Comparison of ENCODE assay signal across 7 mouse cellular contexts in genomic region chr19:44267499-44268002, GRCm38 (mm10). TPM values are rescaled to one million over a fixed set of nuclear protein-coding genes. Genes with fewer than 3 reads are reported as not detected.
DNase-seq lines count a peak whose midpoint lies in the region; ATAC-seq and TF ChIP-seq lines count a peak whose summit lies in the region.

No protein-coding gene starts in this region.

- H3K36me3 ChIP-seq in lung, embryonic 16.5 days (ENCODE audit: control insufficient read depth, insufficient read depth, low read length), result no peaks in the 10 kb centered on the region
- H3K36me3 ChIP-seq in embryonic facial prominence, embryonic 14.5 days (ENCODE audit: control insufficient read depth, insufficient read depth, low read length), result no peaks in the 10 kb centered on the region
- no peaks in the 10 kb centered on the region for H3K36me3 ChIP-seq in intestine, postnatal 0 days (ENCODE audit: control insufficient read depth, insufficient read depth)

- ATAC-seq in lung, embryonic 16.5 days (ENCODE audit: low read depth), result no peak
- ATAC-seq in embryonic facial prominence, embryonic 14.5 days (ENCODE audit: low read depth), result no peak
- no peak for ATAC-seq in intestine, postnatal 0 days

- TF ChIP-seq CTCF in intestine, postnatal 0 days (IDR thresholded peaks at IDR 0.05; ENCODE audit: low read depth), result no peak
- TF ChIP-seq CTCF in olfactory bulb, adult 2 months (IDR thresholded peaks at IDR 0.05; ENCODE audit: insufficient read depth, low read depth, low read length), result no peak

- DNase-seq in lung, postnatal 25 days (ENCODE audit: low spot score), result no peak
- DNase-seq in embryonic facial prominence, embryonic 14.5 days (ENCODE audit: low spot score), result no peak
- no peak for DNase-seq in gastrocnemius, adult 8-10 months (ENCODE audit: low spot score in 2 of 2)
- DNase-seq in embryo, embryonic 11 days, result no peak

- H3K4me3 ChIP-seq in lung, embryonic 16.5 days (ENCODE audit: low read length), result peak overlapping the region; percentile 56
- peak overlapping the region; percentile 60 for H3K4me3 ChIP-seq in embryonic facial prominence, embryonic 14.5 days (ENCODE audit: low read depth, low read length)
- peak overlapping the region; percentile 60 for H3K4me3 ChIP-seq in intestine, postnatal 0 days (ENCODE audit: low read depth, low read length)
- H3K4me3 ChIP-seq in olfactory bulb, adult 2 months (ENCODE audit: insufficient read depth, low read depth, low read length), result peak overlapping the region; percentile 75

- peaks cover 10% of the 10 kb centered on the region for H3K4me1 ChIP-seq in lung, embryonic 16.5 days (replicated peaks; ENCODE audit: control insufficient read depth, insufficient read depth, low read length)
- peaks cover 9% of the 10 kb centered on the region for H3K4me1 ChIP-seq in embryonic facial prominence, embryonic 14.5 days (ENCODE audit: control insufficient read depth, insufficient read depth, low read length)
- no peaks in the 10 kb centered on the region for H3K4me1 ChIP-seq in intestine, postnatal 0 days (replicated peaks; ENCODE audit: control insufficient read depth, insufficient read depth, low read length)
- H3K4me1 ChIP-seq in olfactory bulb, adult 2 months (ENCODE audit: control insufficient read depth, insufficient read depth, low read length), result peaks cover 10% of the 10 kb centered on the region

- H3K9ac ChIP-seq in lung, embryonic 16.5 days (ENCODE audit: low read length), result peak overlapping the region; percentile 76
- peak overlapping the region; percentile 78 for H3K9ac ChIP-seq in embryonic facial prominence, embryonic 14.5 days (ENCODE audit: low read depth, low read length)
- peak overlapping the region; percentile 50 for H3K9ac ChIP-seq in intestine, postnatal 0 days (ENCODE audit: low read depth, low read length)

- H3K4me2 ChIP-seq in lung, embryonic 16.5 days (ENCODE audit: low read depth, low read length), result peak overlapping the region; percentile 69
- peak overlapping the region; percentile 78 for H3K4me2 ChIP-seq in embryonic facial prominence, embryonic 14.5 days (ENCODE audit: low read depth, low read length)
- H3K4me2 ChIP-seq in intestine, postnatal 0 days (replicated peaks; ENCODE audit: low read depth), result peak overlapping the region; percentile 91

- H3K27ac ChIP-seq in lung, embryonic 16.5 days (ENCODE audit: low read length), result peak overlapping the region; percentile 95
- H3K27ac ChIP-seq in embryonic facial prominence, embryonic 14.5 days (replicated peaks; ENCODE audit: low read depth, low read length), result peak overlapping the region; percentile 94
- H3K27ac ChIP-seq in intestine, postnatal 0 days (ENCODE audit: low read depth, low read length), result peak overlapping the region; percentile 96
- peak overlapping the region; percentile 98 for H3K27ac ChIP-seq in olfactory bulb, adult 2 months (ENCODE audit: insufficient read depth, low read depth, low read length)

- 10% methylated on average over 18 of the region's 18 CpGs for WGBS in lung, embryonic 16.5 days
- 11% methylated on average over 16 of the region's 18 CpGs for WGBS in embryonic facial prominence, embryonic 14.5 days
- 8% methylated on average over 18 of the region's 18 CpGs for WGBS in intestine, postnatal 0 days
- 6% methylated on average over 18 of the region's 18 CpGs for WGBS in olfactory bulb, adult 2 months

- TF ChIP-seq POLR2A in olfactory bulb, adult 2 months (IDR thresholded peaks at IDR 0.05; ENCODE audit: insufficient read depth, low read depth, low read length), result no peak

- H3K27me3 ChIP-seq in lung, embryonic 16.5 days (ENCODE audit: control insufficient read depth, insufficient read depth, low read depth, low read length), result no peaks in the 10 kb centered on the region
- H3K27me3 ChIP-seq in embryonic facial prominence, embryonic 14.5 days (replicated peaks; ENCODE audit: control insufficient read depth, insufficient read depth, low read length), result no peaks in the 10 kb centered on the region
- H3K27me3 ChIP-seq in intestine, postnatal 0 days (replicated peaks; ENCODE audit: control insufficient read depth, insufficient read depth, low read length), result no peaks in the 10 kb centered on the region

- no peaks in the 10 kb centered on the region for H3K9me3 ChIP-seq in lung, embryonic 16.5 days (ENCODE audit: control insufficient read depth, low read length)
- no peaks in the 10 kb centered on the region for H3K9me3 ChIP-seq in embryonic facial prominence, embryonic 14.5 days (ENCODE audit: control insufficient read depth, low read length)
- H3K9me3 ChIP-seq in intestine, postnatal 0 days (ENCODE audit: control insufficient read depth), result no peaks in the 10 kb centered on the region

RNA-seq across cellular contexts. Expression of gene Scd2, which starts 25.9 kb away (rescaled TPM):
- 225 and 232 TPM in 2 replicates for polyA plus RNA-seq in lung, embryonic 16.5 days (2015; fragmentation: Nextera tagmentation; extraction: Ambion mirVana)
- polyA plus RNA-seq in embryonic facial prominence, embryonic 14.5 days (2014; fragmentation: Nextera tagmentation; extraction: Ambion mirVana), result 212 and 224 TPM in 2 replicates
- 35.6 and 42.1 TPM in 2 replicates for polyA plus RNA-seq in intestine, postnatal 0 days (2015; fragmentation: Nextera tagmentation; extraction: Ambion mirVana)
- polyA plus RNA-seq in olfactory bulb, adult 2 months (2012; ENCODE audit: insufficient read depth, insufficient read length, low replicate concordance, missing spikeins), result 299 and 337 TPM in 2 replicates
- 1 to 10 TPM; 3.7 to 7.8 (median 7.1) TPM for total RNA-seq in gastrocnemius, adult 8-10 months (2022)
